Mouse (Mus musculus): ENCODE data around the gene Mtch1. TPM values are rescaled to one million over a fixed set of nuclear protein-coding genes. Genes with fewer than 3 reads are reported as not detected.

The Mtch1 gene
- polyA plus RNA-seq, 1 experiment from 2014 or later: 517 TPM

GRCm38 (mm10) chr17:29370984-29371723 is 23.4 kb upstream of the Mtch1 start:
- 7% methylated on average over 5 of the region's 5 CpGs for WGBS
- Histone ChIP-seq H3K27ac (ENCODE audit: low read depth, low read length) (no peak overlapping the region), H3K4me2 (ENCODE audit: low read depth, low read length) (no peak overlapping the region), H3K9me3 (ENCODE audit: control insufficient read depth, low read length) (no peaks in the 10 kb centered on the region), H3K9ac (replicated peaks; ENCODE audit: low read depth, low read length) (no peak overlapping the region), H3K27me3 (ENCODE audit: control insufficient read depth, insufficient read depth, low read length) (no peaks in the 10 kb centered on the region), H3K4me3 (ENCODE audit: low read depth, low read length) (no peak overlapping the region), H3K36me3 (ENCODE audit: control insufficient read depth, insufficient read depth, low read length) (no peaks in the 10 kb centered on the region), H3K4me1 (ENCODE audit: control insufficient read depth, insufficient read depth, low read length) (no peaks in the 10 kb centered on the region)
- peak; percentile 69 for ATAC-seq (ENCODE audit: low read depth)

- Histone ChIP-seq H3K27ac (ENCODE audit: low read depth, low read length) (no peak overlapping the region), H3K9me3 (ENCODE audit: control insufficient read depth, low read length) (no peaks in the 10 kb centered on the region), H3K4me1 (ENCODE audit: control insufficient read depth, insufficient read depth, low read length) (no peaks in the 10 kb centered on the region), H3K36me3 (ENCODE audit: control insufficient read depth, insufficient read depth, low read length) (no peaks in the 10 kb centered on the region), H3K9ac (replicated peaks; ENCODE audit: low read depth, low read length) (no peak overlapping the region), H3K4me3 (ENCODE audit: low read depth, low read length) (no peak overlapping the region), H3K4me2 (ENCODE audit: low read depth, low read length) (no peak overlapping the region), H3K27me3 (ENCODE audit: control insufficient read depth, insufficient read depth, low read length) (no peaks in the 10 kb centered on the region)
- WGBS: 17% methylated on average over 7 of the region's 7 CpGs
- no peak for ATAC-seq (ENCODE audit: low read depth)
Observed at GRCm38 (mm10) chr17:29368726-29369125, 21.0 kb upstream of the Mtch1 start.

- no peak overlapping the region for H3K27ac ChIP-seq (ENCODE audit: low read depth, low read length)
- H3K36me3 ChIP-seq (ENCODE audit: control insufficient read depth, insufficient read depth, low read length): no peaks in the 10 kb centered on the region
- H3K27me3 ChIP-seq (ENCODE audit: control insufficient read depth, insufficient read depth, low read length): no peaks in the 10 kb centered on the region
- H3K4me2 ChIP-seq (ENCODE audit: low read depth, low read length): no peak overlapping the region
- WGBS: 94% methylated on average over 13 of the region's 13 CpGs
- no peaks in the 10 kb centered on the region for H3K4me1 ChIP-seq (ENCODE audit: control insufficient read depth, insufficient read depth, low read length)
- ATAC-seq (ENCODE audit: low read depth): no peak
- H3K9ac ChIP-seq (replicated peaks; ENCODE audit: low read depth, low read length): no peak overlapping the region
- no peak overlapping the region for H3K4me3 ChIP-seq (ENCODE audit: low read depth, low read length)
- no peaks in the 10 kb centered on the region for H3K9me3 ChIP-seq (ENCODE audit: control insufficient read depth, low read length)
Observed at GRCm38 (mm10) chr17:29365105-29365621, 17.4 kb upstream of the Mtch1 start.

- WGBS: 77% methylated on average over 8 of the region's 8 CpGs
- H3K4me3 ChIP-seq (ENCODE audit: low read depth, low read length): no peak overlapping the region
- ATAC-seq (ENCODE audit: low read depth): no peak
Observed at GRCm38 (mm10) chr17:29363109-29363508, 15.4 kb upstream of the Mtch1 start.

GRCm38 (mm10) chr17:29361982-29362691 is 14.4 kb upstream of the Mtch1 start:
- no peak overlapping the region for H3K9ac ChIP-seq (replicated peaks; ENCODE audit: low read depth, low read length)
- H3K4me2 ChIP-seq (ENCODE audit: low read depth, low read length): no peak overlapping the region
- no peaks in the 10 kb centered on the region for H3K27me3 ChIP-seq (ENCODE audit: control insufficient read depth, insufficient read depth, low read length)
- no peak overlapping the region for H3K4me3 ChIP-seq (ENCODE audit: low read depth, low read length)
- no peak overlapping the region for H3K27ac ChIP-seq (ENCODE audit: low read depth, low read length)
- 56% methylated on average over 8 of the region's 8 CpGs for WGBS
- H3K4me1 ChIP-seq (ENCODE audit: control insufficient read depth, insufficient read depth, low read length): peaks cover 1% of the 10 kb centered on the region; the same call in 1 of the 2 replicates
- no peaks in the 10 kb centered on the region for H3K36me3 ChIP-seq (ENCODE audit: control insufficient read depth, insufficient read depth, low read length)
- H3K9me3 ChIP-seq (ENCODE audit: control insufficient read depth, low read length): no peaks in the 10 kb centered on the region
- ATAC-seq (ENCODE audit: low read depth): no peak

More at GRCm38 (mm10) chr17:29363109-29363508, 15.4 kb upstream of the Mtch1 start:
- H3K4me1 ChIP-seq (ENCODE audit: control insufficient read depth, insufficient read depth, low read length): no peaks in the 10 kb centered on the region
- H3K36me3 ChIP-seq (ENCODE audit: control insufficient read depth, insufficient read depth, low read length): no peaks in the 10 kb centered on the region
- H3K9me3 ChIP-seq (ENCODE audit: control insufficient read depth, low read length): no peaks in the 10 kb centered on the region
- H3K27me3 ChIP-seq (ENCODE audit: control insufficient read depth, insufficient read depth, low read length): no peaks in the 10 kb centered on the region
- no peak overlapping the region for H3K9ac ChIP-seq (replicated peaks; ENCODE audit: low read depth, low read length)
- no peak overlapping the region for H3K27ac ChIP-seq (ENCODE audit: low read depth, low read length)
- H3K4me2 ChIP-seq (ENCODE audit: low read depth, low read length): no peak overlapping the region

- Histone ChIP-seq H3K36me3 (ENCODE audit: control insufficient read depth, insufficient read depth, low read length) (no peaks in the 10 kb centered on the region), H3K9ac (replicated peaks; ENCODE audit: low read depth, low read length) (no peak within 1 kb of the TSS), H3K4me3 (ENCODE audit: low read depth, low read length) (no peak within 1 kb of the TSS), H3K27ac (ENCODE audit: low read depth, low read length) (no peak within 1 kb of the TSS), H3K9me3 (ENCODE audit: control insufficient read depth, low read length) (no peaks in the 10 kb centered on the region), H3K4me1 (ENCODE audit: control insufficient read depth, insufficient read depth, low read length) (peaks cover 11% of the 10 kb centered on the region; the same call in 1 of the 2 replicates), H3K4me2 (ENCODE audit: low read depth, low read length) (no peak within 1 kb of the TSS), H3K27me3 (ENCODE audit: control insufficient read depth, insufficient read depth, low read length) (no peaks in the 10 kb centered on the region)
- ATAC-seq (ENCODE audit: low read depth): no peak
- WGBS: 22% methylated on average over 5 of the region's 5 CpGs
Observed at GRCm38 (mm10) chr17:29360761-29361221, 13.1 kb upstream of the Mtch1 start, which contains the start of gene Fgd2. Gene Fgd2 (plus strand): TSS chr17:29360914.

- WGBS: 75% methylated on average over 3 of the region's 3 CpGs
- H3K36me3 ChIP-seq (ENCODE audit: control insufficient read depth, insufficient read depth, low read length): no peaks in the 10 kb centered on the region
- no peak overlapping the region for H3K4me2 ChIP-seq (ENCODE audit: low read depth, low read length)
- H3K9me3 ChIP-seq (ENCODE audit: control insufficient read depth, low read length): no peaks in the 10 kb centered on the region
- ATAC-seq (ENCODE audit: low read depth): no peak
- H3K4me3 ChIP-seq (ENCODE audit: low read depth, low read length): no peak overlapping the region
- peaks cover 18% of the 10 kb centered on the region; the same call in 1 of the 2 replicates for H3K4me1 ChIP-seq (ENCODE audit: control insufficient read depth, insufficient read depth, low read length)
- H3K9ac ChIP-seq (replicated peaks; ENCODE audit: low read depth, low read length): no peak overlapping the region
- no peak overlapping the region for H3K27ac ChIP-seq (ENCODE audit: low read depth, low read length)
- H3K27me3 ChIP-seq (ENCODE audit: control insufficient read depth, insufficient read depth, low read length): no peaks in the 10 kb centered on the region
Observed at GRCm38 (mm10) chr17:29358928-29359327, 11.2 kb upstream of the Mtch1 start.

- peak overlapping the region; percentile 46 for H3K4me2 ChIP-seq (ENCODE audit: low read depth, low read length)
- H3K9me3 ChIP-seq (ENCODE audit: control insufficient read depth, low read length): no peaks in the 10 kb centered on the region
- H3K4me1 ChIP-seq (ENCODE audit: control insufficient read depth, insufficient read depth, low read length): peaks cover 18% of the 10 kb centered on the region; the same call in 1 of the 2 replicates
- H3K9ac ChIP-seq (replicated peaks; ENCODE audit: low read depth, low read length): peak overlapping the region; percentile 35
- H3K27me3 ChIP-seq (ENCODE audit: control insufficient read depth, insufficient read depth, low read length): no peaks in the 10 kb centered on the region
- ATAC-seq (ENCODE audit: low read depth): peak; percentile 53
- peak overlapping the region; percentile 22 for H3K4me3 ChIP-seq (ENCODE audit: low read depth, low read length)
- 2% methylated on average over 9 of the region's 9 CpGs for WGBS
- peak overlapping the region; percentile 95 for H3K27ac ChIP-seq (ENCODE audit: low read depth, low read length)
- H3K36me3 ChIP-seq (ENCODE audit: control insufficient read depth, insufficient read depth, low read length): no peaks in the 10 kb centered on the region
Observed at GRCm38 (mm10) chr17:29356882-29357281, 9.1 kb upstream of the Mtch1 start.

GRCm38 (mm10) chr17:29356479-29356856 is 8.7 kb upstream of the Mtch1 start:
- WGBS: 1% methylated on average over 9 of the region's 11 CpGs
- H3K9me3 ChIP-seq (ENCODE audit: control insufficient read depth, low read length): no peaks in the 10 kb centered on the region
- H3K27me3 ChIP-seq (ENCODE audit: control insufficient read depth, insufficient read depth, low read length): no peaks in the 10 kb centered on the region
- no peaks in the 10 kb centered on the region for H3K36me3 ChIP-seq (ENCODE audit: control insufficient read depth, insufficient read depth, low read length)
- peak overlapping the region; percentile 22 for H3K4me3 ChIP-seq (ENCODE audit: low read depth, low read length)
- peak overlapping the region; percentile 35 for H3K9ac ChIP-seq (replicated peaks; ENCODE audit: low read depth, low read length)
- H3K4me1 ChIP-seq (ENCODE audit: control insufficient read depth, insufficient read depth, low read length): peaks cover 18% of the 10 kb centered on the region; the same call in 1 of the 2 replicates
- ATAC-seq (ENCODE audit: low read depth): peak; percentile 97
- peak overlapping the region; percentile 95 for H3K27ac ChIP-seq (ENCODE audit: low read depth, low read length)
- H3K4me2 ChIP-seq (ENCODE audit: low read depth, low read length): peak overlapping the region; percentile 46

Data from neural tube, embryonic 14.5 days (tissue).